Mouse (Mus musculus) heart, adult 2 months (tissue): Measurements from ENCODE around the gene Pctp. TPM values are rescaled to one million over a fixed set of nuclear protein-coding genes. Genes with fewer than 3 reads are reported as not detected.

ENCODE experiments used
- DNase-seq, 2 experiments: peaks; one replicate each; pipeline ENCODE4 v3.0.0; 2021
- H3K27ac ChIP-seq: fragments of 200-600 bp; 2 replicates; pipeline ENCODE4 v1.8.1; 2022
- H3K27me3 ChIP-seq: fragments of 200-500 bp; 2 replicates; pipeline ENCODE4 v1.6.1; 2012; ENCODE audit warnings: mild to moderate bottlenecking, low read length, inconsistent platforms, mixed read lengths; ENCODE audit not compliant: control insufficient read depth, insufficient read depth
- H3K36me3 ChIP-seq: fragments of 200-500 bp; 2 replicates; pipeline ENCODE4 v1.6.1; 2012; ENCODE audit warnings: low read length, inconsistent platforms; ENCODE audit not compliant: control insufficient read depth, insufficient read depth
- H3K4me1 ChIP-seq: fragments of 200-500 bp; 2 replicates; pipeline ENCODE4 v1.6.1; 2011; ENCODE audit warnings: low read length; ENCODE audit not compliant: control insufficient read depth, insufficient read depth
- H3K4me3 ChIP-seq: fragments of 200-600 bp; 2 replicates; pipeline ENCODE4 v1.8.1; 2022
- H3K79me2 ChIP-seq: fragments of 200-500 bp; replicated peaks from 2 replicates; pipeline ENCODE4 v1.6.1; 2012; ENCODE audit warnings: mild to moderate bottlenecking, inconsistent platforms, low read length, moderate library complexity, mixed read lengths; ENCODE audit not compliant: control insufficient read depth, insufficient read depth
- H3K9ac ChIP-seq: fragments of 200-500 bp; 2 replicates; pipeline ENCODE4 v1.6.1; 2012; ENCODE audit warnings: low read depth, mild to moderate bottlenecking, control low read depth, inconsistent platforms, low read length, mixed read lengths
- CTCF ChIP-seq: fragments of 200-600 bp; IDR thresholded peaks from 2 replicates; pipeline ENCODE4 v1.8.1; 2022; ENCODE audit warnings: antibody characterized with exemption, mild to moderate bottlenecking, moderate library complexity
- EP300 ChIP-seq: fragments of 200-500 bp; IDR thresholded peaks from 2 replicates; pipeline ENCODE4 v1.6.1; 2011; ENCODE audit warnings: low read depth, low read length, control low read depth; ENCODE audit not compliant: insufficient read depth
- POLR2A ChIP-seq: fragments of 200-500 bp; IDR thresholded peaks from 2 replicates; pipeline ENCODE4 v1.6.1; 2011; ENCODE audit warnings: mild to moderate bottlenecking, low read depth, low read length, control low read depth; ENCODE audit not compliant: insufficient read depth
- WGBS: fragments of 180-500 bp; shearing (Covaris S2); methylation state at CpG from one replicate; pipeline ENCODE4 v1.1.7; 2018; 5-methylcytosine and 5-hydroxymethylcytosine counted together
- intact Hi-C: fragments of 180-260 bp; cut with DNase I; formaldehyde crosslinking; loops from one replicate; pipeline ENCODE4 v1.15.1; 2025
- polyA plus RNA-seq: library from polyadenylated mRNA; depleted of rRNA; stranded (reverse); fragments of >200 nt; gene quantifications from 2 replicates; pipeline ENCODE4 v1.2.3, GENCODE M21; 2012
- total RNA-seq, 2 experiments: library from RNA; stranded (reverse); gene quantifications; 2 replicates each; pipeline ENCODE4 v1.2.3; 2021

The Pctp gene
- total and polyA plus RNA-seq, 3 experiments = 2.2 to 4.4 (median 4.0) TPM

GRCm38 (mm10) chr11:89998996-89999770 lies 3.5 kb downstream of the Pctp start:
- no peak for TF ChIP-seq POLR2A
- TF ChIP-seq CTCF = no peak
- no peak for TF ChIP-seq EP300
- intact Hi-C loops = no loop called here

GRCm38 (mm10) chr11:89996856-89997255 lies 5.8 kb downstream of the Pctp start:
- H3K36me3 ChIP-seq = no peaks in the 10 kb centered on the region
- WGBS = 80% methylated on average over 7 of the region's 7 CpGs
- no peak overlapping the region for H3K4me3 ChIP-seq
- no peaks in the 10 kb centered on the region for H3K27me3 ChIP-seq
- no peaks in the 10 kb centered on the region for H3K79me2 ChIP-seq
- H3K9ac ChIP-seq = no peak overlapping the region
- no peaks in the 10 kb centered on the region for H3K4me1 ChIP-seq
- intact Hi-C loops = no loop called here
- DNase-seq = no peak
- H3K27ac ChIP-seq = no peak overlapping the region
- TF ChIP-seq POLR2A (no peak), CTCF (no peak), EP300 (no peak)

More at GRCm38 (mm10) chr11:89998996-89999770, 3.5 kb downstream of the Pctp start:
- no peak for DNase-seq
- H3K4me3 ChIP-seq = no peak overlapping the region
- no peak overlapping the region for H3K27ac ChIP-seq
- no peaks in the 10 kb centered on the region for H3K36me3 ChIP-seq
- H3K27me3 ChIP-seq = no peaks in the 10 kb centered on the region
- H3K79me2 ChIP-seq = no peaks in the 10 kb centered on the region
- H3K4me1 ChIP-seq = no peaks in the 10 kb centered on the region
- no peak overlapping the region for H3K9ac ChIP-seq
- WGBS = 92% methylated on average over 18 of the region's 18 CpGs

DNA sequence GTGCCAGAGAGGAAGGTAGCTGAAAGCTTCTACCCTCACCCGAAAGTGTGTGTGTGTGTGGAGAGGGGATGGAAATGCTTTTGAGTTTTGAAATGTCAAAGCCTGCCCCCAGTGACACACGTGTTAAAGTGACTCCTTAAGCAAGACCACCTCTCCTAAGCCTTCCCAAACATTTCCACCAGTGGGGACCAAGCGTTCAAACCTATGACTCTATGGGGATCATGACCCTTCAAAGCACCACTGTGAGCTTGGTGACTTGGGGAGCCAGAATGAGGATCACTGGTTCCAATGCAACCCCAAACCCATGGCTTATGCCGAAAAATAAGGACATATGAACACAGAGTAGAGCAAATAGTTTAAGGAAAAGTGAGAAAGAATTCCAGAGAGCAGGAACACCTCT lies 6.3 kb downstream of the Pctp start:
- Histone ChIP-seq H3K36me3 (no peaks in the 10 kb centered on the region), H3K4me1 (no peaks in the 10 kb centered on the region), H3K79me2 (no peaks in the 10 kb centered on the region), H3K27ac (no peak overlapping the region), H3K9ac (no peak overlapping the region), H3K27me3 (no peaks in the 10 kb centered on the region), H3K4me3 (no peak overlapping the region)
- intact Hi-C loops = no loop called here
- no peak for DNase-seq
- 86% methylated on average over 4 of the region's 4 CpGs for WGBS
- no peak for TF ChIP-seq POLR2A
- no peak for TF ChIP-seq CTCF
- TF ChIP-seq EP300 = no peak

- Histone ChIP-seq H3K36me3 (no peaks in the 10 kb centered on the region), H3K27me3 (no peaks in the 10 kb centered on the region), H3K9ac (no peak overlapping the region), H3K4me3 (no peak overlapping the region), H3K79me2 (no peaks in the 10 kb centered on the region), H3K4me1 (no peaks in the 10 kb centered on the region), H3K27ac (no peak overlapping the region)
- DNase-seq = no peak
- TF ChIP-seq POLR2A = no peak
- TF ChIP-seq EP300 = no peak
- TF ChIP-seq CTCF = no peak
- intact Hi-C loops = no loop called here
- WGBS = 86% methylated on average over 5 of the region's 5 CpGs
Measured at GRCm38 (mm10) chr11:89995596-89995995, 7.1 kb downstream of the Pctp start.

DNA sequence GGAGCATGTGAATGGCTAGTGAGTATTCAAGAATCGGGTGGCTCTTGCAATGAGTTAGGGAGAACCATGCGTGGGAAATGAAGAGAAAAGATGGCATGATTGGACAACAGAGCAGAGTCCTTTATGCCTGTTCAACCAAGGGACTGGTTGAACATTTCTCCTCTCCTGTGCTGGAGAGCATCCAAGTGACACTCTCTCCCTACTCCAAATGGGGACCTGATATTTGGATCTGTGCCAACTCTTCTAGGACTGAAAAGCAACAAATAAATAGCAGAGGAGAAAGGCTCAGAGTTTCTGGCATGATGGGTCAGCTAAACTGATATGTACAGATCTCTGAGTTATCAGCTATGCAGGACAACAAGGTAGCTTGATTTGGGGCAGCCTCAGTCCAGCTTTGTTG lies 8.0 kb downstream of the Pctp start:
- no peaks in the 10 kb centered on the region for H3K4me1 ChIP-seq
- no peaks in the 10 kb centered on the region for H3K36me3 ChIP-seq
- no peak overlapping the region for H3K27ac ChIP-seq
- intact Hi-C loops = no loop called here
- no peak for TF ChIP-seq CTCF
- no peak for TF ChIP-seq POLR2A
- TF ChIP-seq EP300 = no peak
- H3K9ac ChIP-seq = no peak overlapping the region
- H3K27me3 ChIP-seq = no peaks in the 10 kb centered on the region
- no peak for DNase-seq
- H3K4me3 ChIP-seq = no peak overlapping the region
- H3K79me2 ChIP-seq = no peaks in the 10 kb centered on the region
- WGBS = 73% methylated on average over 2 of the region's 2 CpGs

- Histone ChIP-seq H3K36me3 (no peaks in the 10 kb centered on the region), H3K9ac (no peak overlapping the region), H3K79me2 (no peaks in the 10 kb centered on the region), H3K4me3 (no peak overlapping the region), H3K4me1 (no peaks in the 10 kb centered on the region; the same call in 1 of the 2 replicates), H3K27ac (no peak overlapping the region), H3K27me3 (no peaks in the 10 kb centered on the region)
- TF ChIP-seq CTCF (no peak), EP300 (no peak), POLR2A (no peak)
- intact Hi-C loops = no loop called here
- no peak for DNase-seq
Measured at GRCm38 (mm10) chr11:89991661-89992060, 11.0 kb downstream of the Pctp start.
